Comparison of ENCODE assay signal across 13 mouse cellular contexts in genomic region chr2:164136393-164136792, GRCm38 (mm10). TPM values are rescaled to one million over a fixed set of nuclear protein-coding genes. Genes with fewer than 3 reads are reported as not detected.
A peak's percentile ranks its signal among the peaks of the same experiment; 100 is the strongest.
DNase-seq lines count a peak whose midpoint lies in the region; ATAC-seq and TF ChIP-seq lines count a peak whose summit lies in the region.
"Had no signal": no experiment of that assay in that cellular context is flagged by ENCODE, and none has a peak within 500 bp of the region (broad histone marks: within the 10 kb centered on the region; RNA-seq: fewer than 3 reads in every experiment).

No protein-coding gene starts in this region.

- no peak overlapping the region for H3K9ac ChIP-seq in heart, embryonic 15.5 days
- no peak overlapping the region for H3K9ac ChIP-seq in lung, embryonic 14.5 days
- no peak overlapping the region for H3K9ac ChIP-seq in stomach, embryonic 15.5 days
- H3K9ac ChIP-seq: embryonic facial prominence, embryonic 12.5 days had no signal

- WGBS in heart, embryonic 15.5 days: 20% methylated on average over 2 of the region's 2 CpGs
- 23% methylated on average over 2 of the region's 2 CpGs for WGBS in lung, embryonic 14.5 days
- 28% methylated on average over 2 of the region's 2 CpGs for WGBS in stomach, embryonic 15.5 days

- intact Hi-C loops in heart, postnatal 25 days (cut with DNase I): loop anchor here (5.0 kb wide), 1 partner anchor 206 kb away; no protein-coding TSS in a partner anchor

- peak; percentile 29 for DNase-seq in adrenal gland, postnatal 14 days
- DNase-seq in adrenal gland, postnatal 25 days: no peak
- DNase-seq in heart, postnatal 25 days (ENCODE audit: low spot score): no peak
- peak; percentile 23 for DNase-seq in lung, embryonic 14.5 days
- no peak for DNase-seq in lung, postnatal 4 days
- no peak for DNase-seq in cerebellum, postnatal 25 days
- DNase-seq: kidney, adult 9 months; right cerebral cortex, adult 18-20 months had no signal

- no peak overlapping the region for H3K4me3 ChIP-seq in heart, embryonic 15.5 days
- H3K4me3 ChIP-seq in lung, embryonic 14.5 days (ENCODE audit: low read depth, low read length): no peak overlapping the region
- no peak overlapping the region for H3K4me3 ChIP-seq in stomach, embryonic 15.5 days (replicated peaks)
- H3K4me3 ChIP-seq: embryonic facial prominence, embryonic 12.5 days; myocyte had no signal

- peaks cover 35% of the 10 kb centered on the region for H3K4me1 ChIP-seq in heart, embryonic 15.5 days (replicated peaks)
- H3K4me1 ChIP-seq in lung, embryonic 14.5 days (ENCODE audit: insufficient read depth): no peaks in the 10 kb centered on the region
- peaks cover 8% of the 10 kb centered on the region; the same call in 1 of the 2 replicates for H3K4me1 ChIP-seq in stomach, embryonic 15.5 days

- H3K9me3 ChIP-seq in heart, embryonic 15.5 days (replicated peaks): no peaks in the 10 kb centered on the region
- no peaks in the 10 kb centered on the region for H3K9me3 ChIP-seq in lung, embryonic 14.5 days (ENCODE audit: low read depth, low read length)
- no peaks in the 10 kb centered on the region for H3K9me3 ChIP-seq in stomach, embryonic 15.5 days
- H3K9me3 ChIP-seq: embryonic facial prominence, embryonic 12.5 days had no signal

- 0 out of 2 replicates have a peak overlapping the region, but pooled peaks have one; percentile 0 for H3K27ac ChIP-seq in heart, embryonic 15.5 days
- no peak overlapping the region for H3K27ac ChIP-seq in lung, embryonic 14.5 days (ENCODE audit: low read depth)
- H3K27ac ChIP-seq in stomach, embryonic 15.5 days: peak overlapping the region; percentile 64; the same call in 1 of the 2 replicates

- TF ChIP-seq CTCF in lung, embryonic 14.5 days (IDR thresholded peaks at IDR 0.05; ENCODE audit: low read depth): peak; percentile 23

- H3K4me2 ChIP-seq in heart, embryonic 15.5 days: no peak overlapping the region
- H3K4me2 ChIP-seq in lung, embryonic 14.5 days: no peak overlapping the region
- H3K4me2 ChIP-seq in stomach, embryonic 15.5 days: no peak overlapping the region
- H3K4me2 ChIP-seq: embryonic facial prominence, embryonic 12.5 days had no signal

- ATAC-seq in heart, embryonic 15.5 days (replicated peaks; ENCODE audit: insufficient number of reproducible peaks, insufficient read depth, low FRiP score, low read depth): no peak
- ATAC-seq in lung, embryonic 14.5 days (ENCODE audit: insufficient read depth): no peak
- ATAC-seq in stomach, embryonic 15.5 days (ENCODE audit: insufficient read depth, low FRiP score, low read depth): no peak

- no peaks in the 10 kb centered on the region for H3K27me3 ChIP-seq in heart, embryonic 15.5 days
- H3K27me3 ChIP-seq in lung, embryonic 14.5 days (ENCODE audit: insufficient read depth, low read length): no peaks in the 10 kb centered on the region
- H3K27me3 ChIP-seq in stomach, embryonic 15.5 days (replicated peaks): no peaks in the 10 kb centered on the region
- H3K27me3 ChIP-seq: embryonic facial prominence, embryonic 12.5 days had no signal

- H3K36me3 ChIP-seq in heart, embryonic 15.5 days: no peaks in the 10 kb centered on the region
- peaks cover 12% of the 10 kb centered on the region; the same call in 1 of the 2 replicates for H3K36me3 ChIP-seq in lung, embryonic 14.5 days (ENCODE audit: insufficient read depth)
- H3K36me3 ChIP-seq in stomach, embryonic 15.5 days: 0 out of 2 replicates have a peak, but pooled peaks cover 3% of the 10 kb centered on the region

RNA-seq across cellular contexts. Expression of gene Kcns1, which starts 34.5 kb away (rescaled TPM):
- total RNA-seq in adrenal gland, postnatal 14 days (2021): not detected in 2 replicates
- total RNA-seq in adrenal gland, postnatal 25 days (2021): not detected in 2 replicates
- polyA plus RNA-seq in heart, embryonic 15.5 days (2015; fragmentation: Nextera tagmentation; extraction: Ambion mirVana): 0.20 and 0.24 TPM in 2 replicates
- not detected for total RNA-seq in heart, postnatal 25 days (2021)
- polyA plus RNA-seq in lung, embryonic 14.5 days (2014; fragmentation: Nextera tagmentation; extraction: Ambion mirVana): not detected in 2 replicates
- polyA plus RNA-seq in stomach, embryonic 15.5 days (2015; fragmentation: Nextera tagmentation; extraction: Ambion mirVana): 0.14 and 0.28 TPM in 2 replicates
- polyA plus RNA-seq: myocyte had no signal

RNA-seq across cellular contexts. Expression of gene Wfdc5, which starts 46.1 kb away (rescaled TPM):
- not detected in 2 replicates for total RNA-seq in adrenal gland, postnatal 14 days (2021)
- total RNA-seq in adrenal gland, postnatal 25 days (2021): not detected in 2 replicates
- polyA plus RNA-seq in heart, embryonic 15.5 days (2015; fragmentation: Nextera tagmentation; extraction: Ambion mirVana): not detected in 2 replicates
- not detected for total RNA-seq in heart, postnatal 25 days (2021)
- not detected in 2 replicates for polyA plus RNA-seq in lung, embryonic 14.5 days (2014; fragmentation: Nextera tagmentation; extraction: Ambion mirVana)
- 0.70 and 2.6 TPM in 2 replicates for polyA plus RNA-seq in stomach, embryonic 15.5 days (2015; fragmentation: Nextera tagmentation; extraction: Ambion mirVana)
- total RNA-seq: left cerebral cortex, postnatal 10 days had no signal
- polyA plus RNA-seq: embryonic facial prominence, embryonic 12.5 days; myocyte had no signal

RNA-seq across cellular contexts. Expression of gene Wfdc12, which starts 54.0 kb away (rescaled TPM):
- total RNA-seq in adrenal gland, postnatal 14 days (2021): 1.1 TPM in 1 of 2 replicates, not detected in the other
- total RNA-seq in adrenal gland, postnatal 25 days (2021): 2.6 TPM in 1 of 2 replicates, not detected in the other
- polyA plus RNA-seq in heart, embryonic 15.5 days (2015; fragmentation: Nextera tagmentation; extraction: Ambion mirVana): not detected in 2 replicates
- total RNA-seq in heart, postnatal 25 days (2021): not detected
- not detected in 2 replicates for polyA plus RNA-seq in lung, embryonic 14.5 days (2014; fragmentation: Nextera tagmentation; extraction: Ambion mirVana)
- not detected in 2 replicates for polyA plus RNA-seq in stomach, embryonic 15.5 days (2015; fragmentation: Nextera tagmentation; extraction: Ambion mirVana)
- total RNA-seq: left cerebral cortex, postnatal 10 days had no signal
- polyA plus RNA-seq: myocyte had no signal

Comparison
In these comparisons a context has a peak if more than half of its experiments do, and no peak if none do; other contexts are left out.
1. DNase-seq: peak in adrenal gland, postnatal 14 days (single experiment) and lung, embryonic 14.5 days (single experiment); none in adrenal gland, postnatal 25 days (single experiment), heart, postnatal 25 days (single experiment), lung, postnatal 4 days (0 of 2) and cerebellum, postnatal 25 days (0 of 2).